Mouse (Mus musculus): ENCODE measurements at regions not wholly inside any gene's neighbourhood (a gene's known extent, or its start where the extent isn't known, plus 50 kb on each side); places are given as distances from the start of the nearest gene placed in this dataset.

GRCm38 (mm10) chr5:97256445-97257060, 135.6 kb downstream of the Naa11 start:
- H3K36me3 ChIP-seq (ENCODE audit: control insufficient read depth, insufficient read depth, low read length), result no peaks in the 10 kb centered on the region
- no peak overlapping the region for H3K4me2 ChIP-seq (replicated peaks; ENCODE audit: low read depth, low read length)
- H3K27ac ChIP-seq (ENCODE audit: low read depth, low read length), result no peak overlapping the region
- no peak for ATAC-seq (ENCODE audit: low FRiP score, low TSS enrichment)
- 58% methylated on average over 7 of the region's 7 CpGs for WGBS
- no peaks in the 10 kb centered on the region for H3K27me3 ChIP-seq (ENCODE audit: control insufficient read depth, insufficient read depth, low read length)
- no peaks in the 10 kb centered on the region for H3K4me1 ChIP-seq (ENCODE audit: control insufficient read depth, insufficient read depth, low read length)
- no peaks in the 10 kb centered on the region for H3K9me3 ChIP-seq (ENCODE audit: control insufficient read depth, low read length)
- H3K4me3 ChIP-seq (ENCODE audit: low read length), result no peak overlapping the region
- no peak overlapping the region for H3K9ac ChIP-seq (ENCODE audit: low read depth, low read length)

- ATAC-seq (ENCODE audit: low FRiP score, low TSS enrichment), result no peak
- Histone ChIP-seq H3K9ac (ENCODE audit: low read depth, low read length) (no peak overlapping the region), H3K4me1 (ENCODE audit: control insufficient read depth, insufficient read depth, low read length) (no peaks in the 10 kb centered on the region), H3K4me3 (ENCODE audit: low read length) (no peak overlapping the region), H3K36me3 (ENCODE audit: control insufficient read depth, insufficient read depth, low read length) (no peaks in the 10 kb centered on the region), H3K9me3 (ENCODE audit: control insufficient read depth, low read length) (no peaks in the 10 kb centered on the region), H3K4me2 (replicated peaks; ENCODE audit: low read depth, low read length) (no peak overlapping the region), H3K27ac (ENCODE audit: low read depth, low read length) (no peak overlapping the region), H3K27me3 (ENCODE audit: control insufficient read depth, insufficient read depth, low read length) (no peaks in the 10 kb centered on the region)
- WGBS, result 93% methylated on average over 2 of the region's 2 CpGs
These were observed 125.5 kb upstream of the Paqr3 start for GRCm38 (mm10) chr5:97236930-97237329.

- H3K4me2 ChIP-seq (replicated peaks; ENCODE audit: low read depth, low read length), result no peak overlapping the region
- ATAC-seq (ENCODE audit: low FRiP score, low TSS enrichment), result no peak
- no peak overlapping the region for H3K9ac ChIP-seq (ENCODE audit: low read depth, low read length)
- WGBS, result 56% methylated on average over 2 of the region's 2 CpGs
- H3K4me3 ChIP-seq (ENCODE audit: low read length), result no peak overlapping the region
- H3K27ac ChIP-seq (ENCODE audit: low read depth, low read length), result no peak overlapping the region
- no peaks in the 10 kb centered on the region for H3K36me3 ChIP-seq (ENCODE audit: control insufficient read depth, insufficient read depth, low read length)
- no peaks in the 10 kb centered on the region for H3K27me3 ChIP-seq (ENCODE audit: control insufficient read depth, insufficient read depth, low read length)
- no peaks in the 10 kb centered on the region for H3K9me3 ChIP-seq (ENCODE audit: control insufficient read depth, low read length)
- H3K4me1 ChIP-seq (ENCODE audit: control insufficient read depth, insufficient read depth, low read length), result no peaks in the 10 kb centered on the region
These were observed 115.0 kb upstream of the Paqr3 start for GRCm38 (mm10) chr5:97226425-97226824.

- no peak for ATAC-seq (ENCODE audit: low FRiP score, low TSS enrichment)
- no peak overlapping the region for H3K9ac ChIP-seq (ENCODE audit: low read depth, low read length)
- H3K36me3 ChIP-seq (ENCODE audit: control insufficient read depth, insufficient read depth, low read length), result no peaks in the 10 kb centered on the region
- no peaks in the 10 kb centered on the region for H3K27me3 ChIP-seq (ENCODE audit: control insufficient read depth, insufficient read depth, low read length)
- no peak overlapping the region for H3K27ac ChIP-seq (ENCODE audit: low read depth, low read length)
- no peaks in the 10 kb centered on the region for H3K9me3 ChIP-seq (ENCODE audit: control insufficient read depth, low read length)
- H3K4me3 ChIP-seq (ENCODE audit: low read length), result no peak overlapping the region
- WGBS, result 85% methylated on average over 12 of the region's 12 CpGs
- H3K4me2 ChIP-seq (replicated peaks; ENCODE audit: low read depth, low read length), result no peak overlapping the region
- H3K4me1 ChIP-seq (ENCODE audit: control insufficient read depth, insufficient read depth, low read length), result no peaks in the 10 kb centered on the region
These were observed 112.0 kb upstream of the Paqr3 start for GRCm38 (mm10) chr5:97223238-97223857.

- Histone ChIP-seq H3K9ac (ENCODE audit: low read depth, low read length) (no peak overlapping the region), H3K9me3 (ENCODE audit: control insufficient read depth, low read length) (no peaks in the 10 kb centered on the region), H3K4me1 (ENCODE audit: control insufficient read depth, insufficient read depth, low read length) (no peaks in the 10 kb centered on the region), H3K27ac (ENCODE audit: low read depth, low read length) (no peak overlapping the region), H3K4me2 (replicated peaks; ENCODE audit: low read depth, low read length) (no peak overlapping the region), H3K36me3 (ENCODE audit: control insufficient read depth, insufficient read depth, low read length) (no peaks in the 10 kb centered on the region), H3K27me3 (ENCODE audit: control insufficient read depth, insufficient read depth, low read length) (no peaks in the 10 kb centered on the region), H3K4me3 (ENCODE audit: low read length) (no peak overlapping the region)
- WGBS, result 62% methylated on average over 12 of the region's 12 CpGs
- ATAC-seq (ENCODE audit: low FRiP score, low TSS enrichment), result no peak
These were observed 111.3 kb upstream of the Paqr3 start for GRCm38 (mm10) chr5:97222489-97223237.

- no peaks in the 10 kb centered on the region for H3K36me3 ChIP-seq (ENCODE audit: control insufficient read depth, insufficient read depth, low read length)
- H3K4me2 ChIP-seq (replicated peaks; ENCODE audit: low read depth, low read length), result no peak overlapping the region
- no peak overlapping the region for H3K27ac ChIP-seq (ENCODE audit: low read depth, low read length)
- ATAC-seq (ENCODE audit: low FRiP score, low TSS enrichment), result no peak
- no peak overlapping the region for H3K9ac ChIP-seq (ENCODE audit: low read depth, low read length)
- 50% methylated on average over 1 of the region's 1 CpGs for WGBS
- H3K27me3 ChIP-seq (ENCODE audit: control insufficient read depth, insufficient read depth, low read length), result no peaks in the 10 kb centered on the region
- no peaks in the 10 kb centered on the region for H3K9me3 ChIP-seq (ENCODE audit: control insufficient read depth, low read length)
- H3K4me1 ChIP-seq (ENCODE audit: control insufficient read depth, insufficient read depth, low read length), result no peaks in the 10 kb centered on the region
- no peak overlapping the region for H3K4me3 ChIP-seq (ENCODE audit: low read length)
These were observed 107.3 kb upstream of the Paqr3 start for GRCm38 (mm10) chr5:97218712-97219111.

GRCm38 (mm10) chr5:97205606-97206005, 94.2 kb upstream of the Paqr3 start:
- no peak for ATAC-seq (ENCODE audit: low FRiP score, low TSS enrichment)
- no peaks in the 10 kb centered on the region for H3K9me3 ChIP-seq (ENCODE audit: control insufficient read depth, low read length)
- H3K4me3 ChIP-seq (ENCODE audit: low read length), result no peak overlapping the region
- H3K27ac ChIP-seq (ENCODE audit: low read depth, low read length), result no peak overlapping the region
- H3K27me3 ChIP-seq (ENCODE audit: control insufficient read depth, insufficient read depth, low read length), result no peaks in the 10 kb centered on the region
- H3K4me2 ChIP-seq (replicated peaks; ENCODE audit: low read depth, low read length), result no peak overlapping the region
- H3K9ac ChIP-seq (ENCODE audit: low read depth, low read length), result no peak overlapping the region
- no peaks in the 10 kb centered on the region for H3K4me1 ChIP-seq (ENCODE audit: control insufficient read depth, insufficient read depth, low read length)
- H3K36me3 ChIP-seq (ENCODE audit: control insufficient read depth, insufficient read depth, low read length), result no peaks in the 10 kb centered on the region
- 76% methylated on average over 4 of the region's 4 CpGs for WGBS

GRCm38 (mm10) chr5:97204337-97204736, 92.9 kb upstream of the Paqr3 start:
- ATAC-seq (ENCODE audit: low FRiP score, low TSS enrichment), result no peak
- no peaks in the 10 kb centered on the region for H3K4me1 ChIP-seq (ENCODE audit: control insufficient read depth, insufficient read depth, low read length)
- WGBS, result 82% methylated on average over 2 of the region's 2 CpGs

GRCm38 (mm10) chr5:97203646-97204045, 92.2 kb upstream of the Paqr3 start:
- no peaks in the 10 kb centered on the region for H3K4me1 ChIP-seq (ENCODE audit: control insufficient read depth, insufficient read depth, low read length)
- no peak overlapping the region for H3K4me2 ChIP-seq (replicated peaks; ENCODE audit: low read depth, low read length)
- ATAC-seq (ENCODE audit: low FRiP score, low TSS enrichment), result no peak
- no peaks in the 10 kb centered on the region for H3K9me3 ChIP-seq (ENCODE audit: control insufficient read depth, low read length)
- no peak overlapping the region for H3K9ac ChIP-seq (ENCODE audit: low read depth, low read length)
- H3K27me3 ChIP-seq (ENCODE audit: control insufficient read depth, insufficient read depth, low read length), result no peaks in the 10 kb centered on the region
- H3K36me3 ChIP-seq (ENCODE audit: control insufficient read depth, insufficient read depth, low read length), result no peaks in the 10 kb centered on the region
- H3K27ac ChIP-seq (ENCODE audit: low read depth, low read length), result no peak overlapping the region
- H3K4me3 ChIP-seq (ENCODE audit: low read length), result no peak overlapping the region
- 94% methylated on average over 1 of the region's 1 CpGs for WGBS

More at GRCm38 (mm10) chr5:97204337-97204736, 92.9 kb upstream of the Paqr3 start:
- H3K27ac ChIP-seq (ENCODE audit: low read depth, low read length), result no peak overlapping the region
- H3K4me3 ChIP-seq (ENCODE audit: low read length), result no peak overlapping the region
- H3K27me3 ChIP-seq (ENCODE audit: control insufficient read depth, insufficient read depth, low read length), result no peaks in the 10 kb centered on the region
- H3K9ac ChIP-seq (ENCODE audit: low read depth, low read length), result no peak overlapping the region
- no peak overlapping the region for H3K4me2 ChIP-seq (replicated peaks; ENCODE audit: low read depth, low read length)
- no peaks in the 10 kb centered on the region for H3K9me3 ChIP-seq (ENCODE audit: control insufficient read depth, low read length)
- H3K36me3 ChIP-seq (ENCODE audit: control insufficient read depth, insufficient read depth, low read length), result no peaks in the 10 kb centered on the region

All from kidney, embryonic 14.5 days (tissue).